Mouse (Mus musculus): ENCODE measurements around the gene Phf21b. TPM values are rescaled to one million over a fixed set of nuclear protein-coding genes. Genes with fewer than 3 reads are reported as not detected.

The Phf21b gene
- 2.5 TPM for polyA plus RNA-seq (2015; fragmentation: Illumina TruSeq; extraction: RNeasy Lipid Tissue Mini Kit (QIAGEN cat#74804); ENCODE audit: insufficient read depth, low read depth, low replicate concordance)

DNA sequence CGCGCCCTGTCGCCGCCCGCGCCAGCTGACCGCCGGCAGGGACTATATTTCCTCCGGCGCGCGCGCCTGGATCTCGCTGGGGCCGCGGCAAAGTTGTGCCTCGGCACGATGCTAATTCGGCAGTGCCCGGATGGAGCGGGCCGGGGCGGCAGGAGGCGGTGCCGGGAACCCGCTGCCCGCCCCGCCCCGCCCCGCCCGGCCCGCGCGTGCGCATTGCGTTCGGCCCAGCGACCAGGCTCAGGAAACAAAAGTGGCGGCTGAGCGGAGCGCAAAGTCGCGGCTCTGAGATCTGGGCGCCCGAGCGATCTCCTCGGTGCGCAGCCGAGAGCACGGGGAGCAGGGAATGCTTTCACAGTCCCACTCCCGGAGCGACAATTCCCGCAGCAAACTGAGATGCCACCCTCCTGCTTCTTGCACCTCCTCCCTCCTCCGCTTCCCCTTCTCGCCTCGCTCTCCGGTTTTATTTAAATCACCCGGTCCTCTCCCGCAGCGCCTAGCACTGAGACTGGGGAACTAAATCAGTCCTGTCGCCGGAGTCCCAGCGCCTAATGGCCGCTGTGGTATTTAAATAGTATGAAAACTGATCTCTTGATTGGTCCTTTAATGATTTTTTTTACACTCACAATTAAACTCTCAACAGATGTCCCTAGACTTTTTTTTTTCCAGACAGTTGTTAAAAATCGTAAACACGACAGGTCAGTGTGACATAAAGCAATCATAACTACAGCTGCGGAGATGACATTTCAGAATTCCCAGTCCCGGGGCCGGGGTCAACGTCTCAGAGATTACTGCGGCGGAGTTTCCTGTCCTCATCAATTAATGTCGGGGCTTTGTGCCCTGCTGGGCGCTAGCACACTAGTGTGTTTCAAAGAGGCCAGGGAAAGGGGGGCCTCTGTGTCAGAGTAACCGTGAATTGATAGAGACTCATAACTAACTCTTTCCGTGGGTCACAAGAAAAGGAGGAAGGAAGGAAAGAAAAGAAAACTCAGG is at the start of gene Phf21b:
Phf21b (minus strand) TSS at position 44 of the 990 bp plus-strand sequence.

Other genes starting within 250 kb of the Phf21b start
- 2.8 TPM for gene Prr5, start 186.4 kb downstream of the Phf21b start, polyA plus RNA-seq (2015; fragmentation: Illumina TruSeq; extraction: RNeasy Lipid Tissue Mini Kit (QIAGEN cat#74804); ENCODE audit: insufficient read depth, low read depth, low replicate concordance)
- gene Arhgap8, start 136.0 kb downstream of the Phf21b start, polyA plus RNA-seq (2015; fragmentation: Illumina TruSeq; extraction: RNeasy Lipid Tissue Mini Kit (QIAGEN cat#74804); ENCODE audit: insufficient read depth, low read depth, low replicate concordance), result 2.8 TPM
- 0.09 TPM for gene Gm29666, start 64.0 kb upstream of the Phf21b start, polyA plus RNA-seq (2015; fragmentation: Illumina TruSeq; extraction: RNeasy Lipid Tissue Mini Kit (QIAGEN cat#74804); ENCODE audit: insufficient read depth, low read depth, low replicate concordance)
- 4.1 TPM for gene Nup50, start 67.4 kb upstream of the Phf21b start, polyA plus RNA-seq (2015; fragmentation: Illumina TruSeq; extraction: RNeasy Lipid Tissue Mini Kit (QIAGEN cat#74804); ENCODE audit: insufficient read depth, low read depth, low replicate concordance)
- gene 5031439G07Rik, start 132.5 kb upstream of the Phf21b start, polyA plus RNA-seq (2015; fragmentation: Illumina TruSeq; extraction: RNeasy Lipid Tissue Mini Kit (QIAGEN cat#74804); ENCODE audit: insufficient read depth, low read depth, low replicate concordance), result 5.7 TPM
- gene Upk3a, start 161.1 kb upstream of the Phf21b start, polyA plus RNA-seq (2015; fragmentation: Illumina TruSeq; extraction: RNeasy Lipid Tissue Mini Kit (QIAGEN cat#74804); ENCODE audit: insufficient read depth, low read depth, low replicate concordance), result not detected
- 3.5 TPM for gene Fam118a, start 172.9 kb upstream of the Phf21b start, polyA plus RNA-seq (2015; fragmentation: Illumina TruSeq; extraction: RNeasy Lipid Tissue Mini Kit (QIAGEN cat#74804); ENCODE audit: insufficient read depth, low read depth, low replicate concordance)